Mouse (Mus musculus): Measurements from ENCODE around the gene Trim66. TPM values are rescaled to one million over a fixed set of nuclear protein-coding genes. Genes with fewer than 3 reads are reported as not detected.
A peak's percentile ranks its signal among the peaks of the same experiment; 100 is the strongest.

The Trim66 gene
- total RNA-seq, 1 experiment from 2014 or later: 0.09 TPM

DNA sequence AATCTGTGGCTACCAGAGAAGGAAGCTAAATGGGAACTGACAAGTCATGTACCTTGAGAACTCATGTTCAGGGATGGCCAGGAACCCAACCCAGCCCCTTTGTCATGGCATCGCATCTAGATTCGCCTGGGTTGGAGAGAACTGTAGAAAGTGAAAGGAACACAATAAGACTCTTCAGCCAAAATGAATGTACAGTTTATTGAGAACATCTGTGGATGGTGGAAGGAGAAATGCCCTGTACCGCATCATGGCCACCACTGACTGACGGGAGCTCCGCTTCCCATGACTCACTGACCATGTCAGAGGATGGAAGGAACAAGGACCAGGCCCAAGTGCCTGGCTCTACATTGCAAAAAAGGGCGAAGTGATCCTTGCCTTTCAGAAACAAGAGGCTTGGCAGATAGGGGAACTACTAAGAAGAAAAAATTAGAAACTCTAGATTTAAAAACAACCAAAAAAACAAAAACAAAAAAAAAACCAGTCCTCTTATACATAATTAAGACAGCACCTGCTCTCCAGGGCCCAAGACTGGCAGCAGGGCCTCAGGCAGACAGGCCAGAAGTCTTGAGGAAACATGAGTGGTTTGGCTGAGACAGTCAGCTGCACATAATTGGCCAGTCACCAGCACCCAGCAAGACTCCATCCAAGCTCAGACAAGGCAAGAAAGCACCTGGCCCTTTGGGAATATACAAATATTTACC, 16.0 kb upstream of the Trim66 start:
- no peak for ATAC-seq (replicated peaks; ENCODE audit: low read depth, poor library complexity, severe bottlenecking)

DNA sequence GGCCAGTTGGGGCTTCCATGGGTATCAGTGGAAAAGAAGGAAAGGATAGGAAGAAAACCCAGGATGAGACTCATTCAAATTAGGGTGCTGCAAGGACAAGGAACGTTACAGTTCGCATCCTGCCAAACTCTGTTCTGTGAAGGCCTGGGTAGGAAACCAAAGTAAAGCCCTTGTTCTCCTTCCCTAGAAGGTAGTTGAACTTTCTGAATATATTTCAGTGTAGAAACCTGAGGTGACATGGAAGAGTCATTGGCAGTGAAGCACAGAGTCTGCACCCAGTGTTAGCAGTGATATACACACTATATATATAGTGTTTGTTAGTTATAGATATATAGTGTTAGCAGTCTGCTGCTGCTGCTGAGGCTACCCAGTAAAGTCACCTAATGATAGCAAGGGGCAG, 15.4 kb upstream of the Trim66 start:
- no peak for ATAC-seq (replicated peaks; ENCODE audit: low read depth, poor library complexity, severe bottlenecking)

DNA sequence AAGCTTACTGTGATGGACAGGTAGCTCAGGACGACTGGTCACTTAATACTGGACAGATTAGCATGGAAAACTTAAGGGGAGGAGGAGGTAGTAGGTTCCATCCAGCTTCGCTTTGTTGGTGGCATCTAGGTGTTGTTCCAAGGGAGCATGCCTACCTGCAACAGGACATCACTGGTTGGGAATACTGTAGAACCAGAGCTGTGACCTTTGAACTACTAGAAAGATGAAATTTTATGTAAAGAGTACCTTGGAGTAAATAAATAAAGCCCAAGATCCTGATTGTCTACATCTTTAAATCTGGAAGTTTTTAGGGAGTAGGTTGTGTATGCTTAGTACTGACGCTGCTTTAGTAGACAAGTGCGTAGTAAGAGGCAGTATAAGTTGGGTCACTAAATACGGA, 14.2 kb upstream of the Trim66 start:
- no peak for ATAC-seq (replicated peaks; ENCODE audit: low read depth, poor library complexity, severe bottlenecking)

DNA sequence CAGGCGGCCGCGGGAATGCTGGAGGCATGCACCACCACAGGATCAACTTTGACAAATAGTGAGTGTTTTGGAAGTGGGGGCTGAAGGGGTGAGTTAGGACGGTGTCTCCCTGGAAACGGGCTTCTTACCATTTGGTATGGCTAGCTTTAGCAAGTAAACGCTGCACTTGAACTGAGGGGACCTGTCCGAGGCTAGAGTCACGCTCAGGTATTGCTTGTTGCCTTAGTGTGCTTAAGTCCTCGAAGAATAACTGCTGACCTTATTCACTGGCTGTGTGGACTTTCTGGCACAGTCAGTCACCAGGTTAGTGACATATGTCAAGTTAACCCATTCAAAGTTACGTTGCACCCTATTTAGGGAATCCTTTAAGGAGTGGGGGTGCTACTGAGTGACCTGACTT, 12.0 kb upstream of the Trim66 start:
- no peak for ATAC-seq (replicated peaks; ENCODE audit: low read depth, poor library complexity, severe bottlenecking)

DNA sequence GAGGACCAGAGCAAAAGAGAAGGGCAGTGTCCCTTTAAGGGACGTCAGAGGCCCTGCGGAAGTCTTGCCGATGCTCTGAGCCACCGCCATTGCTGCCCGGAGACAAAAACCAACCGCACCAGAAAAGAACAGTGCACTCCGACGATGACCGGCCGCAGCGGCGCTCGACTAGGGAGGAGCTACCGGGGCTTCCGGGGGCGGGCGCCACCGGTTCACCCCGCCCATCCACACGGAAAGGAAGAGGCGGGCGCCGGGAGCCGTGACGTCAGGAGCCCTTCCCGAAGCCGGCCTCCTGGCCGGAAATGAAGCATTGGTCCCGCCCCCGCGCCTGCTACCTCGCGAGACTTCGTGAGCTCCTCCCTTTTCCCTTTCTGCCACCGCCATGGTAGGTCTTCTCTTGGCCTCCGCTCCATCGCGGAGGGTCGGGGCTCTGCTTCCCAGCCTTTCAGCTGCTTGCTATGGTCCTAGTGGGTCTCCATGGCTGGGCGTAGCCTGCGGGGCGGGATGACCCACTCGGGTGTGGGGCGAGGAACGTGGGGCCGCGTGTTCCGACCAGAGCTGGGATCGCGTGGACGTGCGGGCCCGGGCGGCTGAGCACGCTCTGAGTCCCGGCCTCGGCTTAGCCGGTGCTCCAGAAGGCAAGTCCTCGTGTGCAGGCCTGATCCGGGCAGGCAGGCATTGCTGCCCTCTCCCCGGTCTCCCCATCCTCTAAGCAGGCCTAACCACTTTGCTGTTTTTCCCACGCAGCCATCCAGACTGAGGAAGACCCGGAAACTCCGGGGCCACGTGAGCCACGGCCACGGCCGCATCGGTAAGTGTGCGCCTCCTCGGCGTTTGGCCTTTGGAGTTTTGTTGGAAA, 11.1 kb upstream of the Trim66 start, which contains the start of gene Rpl27a:
TSS of gene Rpl27a (plus strand) at position 310 of the 859 bp plus-strand sequence.
- ATAC-seq (replicated peaks; ENCODE audit: low read depth, poor library complexity, severe bottlenecking): peak; percentile 88

DNA sequence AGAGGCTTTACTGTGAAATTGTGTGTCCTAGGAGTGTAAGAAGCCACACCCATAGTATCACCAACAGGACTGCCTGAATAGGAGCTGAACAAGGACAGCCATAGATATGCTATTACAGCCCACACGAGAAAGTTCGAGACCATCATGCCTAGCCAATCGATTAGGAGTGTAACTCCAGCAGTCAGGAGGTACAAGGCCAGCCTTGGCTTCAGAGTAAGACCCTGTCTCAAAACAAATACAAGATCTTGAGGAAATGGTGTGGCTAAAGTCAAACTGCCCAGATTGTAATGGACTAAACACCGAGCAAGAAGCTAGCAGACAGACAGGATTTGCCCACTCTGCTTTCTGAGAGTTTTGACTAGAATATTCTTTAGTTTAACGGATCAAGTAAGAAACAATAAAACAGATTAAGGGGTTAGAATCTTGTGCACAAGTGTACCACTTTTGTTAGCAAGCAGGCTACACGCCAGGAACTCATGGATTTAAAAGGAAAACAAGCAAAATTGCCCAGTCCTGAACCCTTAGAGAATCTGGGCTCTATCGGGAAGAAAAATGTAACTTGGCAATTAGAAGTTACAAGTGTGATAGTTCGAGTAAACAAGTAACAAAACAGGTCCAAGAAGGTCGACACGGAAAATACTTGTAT, 10.2 kb upstream of the Trim66 start:
- ATAC-seq (replicated peaks; ENCODE audit: low read depth, poor library complexity, severe bottlenecking): no peak

DNA sequence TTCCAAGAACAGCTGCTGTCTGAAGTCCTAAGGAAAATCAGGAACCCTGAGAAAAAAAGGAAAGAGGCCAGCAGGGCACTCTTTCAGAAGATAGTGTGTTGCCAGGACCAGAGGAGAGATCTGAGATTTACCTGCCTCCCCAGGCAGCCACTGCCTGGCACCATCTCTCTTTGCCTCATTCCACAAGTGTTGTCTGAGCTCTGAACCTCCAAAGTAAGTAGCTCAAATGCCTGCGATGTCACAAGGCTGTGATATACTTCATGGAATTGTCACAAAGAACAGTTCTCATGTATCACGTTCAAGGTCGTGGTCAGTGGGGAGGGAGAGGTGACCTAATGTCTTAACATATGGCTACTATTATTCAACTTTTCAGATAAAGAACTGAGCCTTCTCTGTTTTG, 8.6 kb upstream of the Trim66 start:
- no peak for ATAC-seq (replicated peaks; ENCODE audit: low read depth, poor library complexity, severe bottlenecking)

DNA sequence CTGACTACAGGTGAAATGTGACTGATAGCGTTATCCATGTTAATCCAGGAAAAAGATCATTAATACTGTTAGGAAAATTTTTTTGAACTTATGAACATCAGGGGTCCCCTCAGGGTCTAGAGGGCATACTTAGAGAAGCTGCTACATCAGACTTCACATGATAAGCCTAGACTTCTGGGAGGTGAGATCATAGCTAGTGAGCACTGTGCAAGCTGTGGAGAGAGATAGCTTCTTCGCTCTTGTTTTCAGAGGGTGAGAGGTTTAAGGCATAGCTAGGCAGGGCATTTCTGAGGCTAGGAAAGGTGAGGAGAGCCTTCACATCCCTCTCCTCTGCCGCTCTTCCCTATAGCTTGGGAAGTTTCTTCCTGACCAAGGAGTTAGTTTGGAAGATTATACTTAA, 3.9 kb upstream of the Trim66 start:
- no peak for ATAC-seq (replicated peaks; ENCODE audit: low read depth, poor library complexity, severe bottlenecking)

DNA sequence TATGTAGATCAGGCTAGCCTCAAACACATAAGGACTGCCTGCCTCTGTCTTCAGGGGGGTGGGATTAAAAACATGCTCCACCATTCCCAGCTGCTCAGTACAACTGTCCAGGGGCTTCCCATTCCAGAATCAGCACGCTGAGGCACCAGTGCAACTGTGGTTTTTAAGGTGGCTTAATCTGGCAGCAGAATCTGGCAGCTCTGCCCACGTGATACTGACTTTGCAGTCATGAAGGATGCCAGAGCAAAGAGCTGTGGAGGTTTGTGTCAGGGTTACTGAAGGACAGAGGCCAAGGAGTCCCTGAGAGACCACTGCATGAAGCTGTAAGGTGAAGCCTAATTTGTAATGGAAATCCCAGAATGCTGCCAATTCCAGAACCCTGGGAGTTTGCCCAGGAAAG, 2.9 kb upstream of the Trim66 start:
- ATAC-seq (replicated peaks; ENCODE audit: low read depth, poor library complexity, severe bottlenecking): peak; percentile 43; the same call in 1 of the 2 replicates

DNA sequence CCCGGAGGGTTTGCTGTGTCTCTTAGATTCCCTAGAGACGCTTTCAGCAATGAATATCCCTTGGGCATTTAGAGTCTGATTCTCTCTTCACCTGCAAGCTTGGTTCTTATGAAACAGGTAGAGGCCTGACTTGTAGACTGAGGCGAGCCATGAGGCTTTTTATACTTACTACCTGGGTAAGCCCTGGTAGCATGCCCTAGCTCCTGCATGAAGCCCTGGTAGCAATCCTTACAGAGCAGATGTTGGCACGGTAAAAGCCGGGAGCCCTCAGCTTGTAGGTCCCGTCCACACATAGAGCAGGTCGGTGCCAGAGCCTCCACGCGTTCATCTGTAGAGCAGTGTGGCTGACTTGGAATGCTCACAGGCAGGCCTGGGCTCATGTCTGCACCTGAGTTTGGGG, 362 bp downstream of the Trim66 start:
- ATAC-seq (replicated peaks; ENCODE audit: low read depth, poor library complexity, severe bottlenecking): no peak

DNA sequence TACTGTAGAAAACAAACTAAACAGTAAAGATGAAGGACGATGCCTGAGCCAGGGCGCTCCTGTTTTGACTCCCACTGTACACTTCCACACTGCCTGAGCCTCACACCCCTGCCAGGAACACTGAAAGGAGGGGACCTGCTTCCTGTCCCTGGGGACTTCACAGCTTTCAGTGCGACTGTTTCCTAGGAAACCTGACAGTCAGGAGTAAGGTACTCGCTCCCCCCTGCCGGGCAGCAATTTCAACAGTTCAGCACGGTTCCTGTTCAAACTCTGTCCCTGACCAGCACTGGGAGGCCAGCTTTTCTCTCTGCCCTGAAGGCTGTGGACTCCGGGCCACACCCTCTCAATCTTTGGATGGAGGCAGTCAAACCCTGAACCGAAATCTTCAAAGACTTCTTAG, 815 bp downstream of the Trim66 start:
- no peak for ATAC-seq (replicated peaks; ENCODE audit: low read depth, poor library complexity, severe bottlenecking)

DNA sequence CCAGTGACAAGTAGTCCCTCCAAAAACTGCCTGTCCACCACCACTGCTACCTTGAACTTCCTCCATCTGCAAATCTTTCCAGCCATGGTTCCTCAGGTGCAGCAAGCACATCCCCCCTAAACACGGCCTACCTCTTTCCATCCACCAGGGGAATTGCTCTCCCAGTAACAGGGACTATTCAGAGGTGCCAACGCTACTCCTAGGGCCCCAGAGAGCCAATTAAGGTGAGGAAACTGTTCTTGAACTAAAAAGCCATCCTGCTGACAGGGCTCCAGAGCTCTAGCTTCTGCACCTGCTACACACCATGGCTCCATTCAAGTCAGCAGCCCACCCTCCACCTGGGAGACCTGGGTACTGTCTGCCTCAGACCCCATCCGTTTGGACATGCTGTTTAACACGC, 10.4 kb downstream of the Trim66 start:
- no peak for ATAC-seq (replicated peaks; ENCODE audit: low read depth, poor library complexity, severe bottlenecking)

DNA sequence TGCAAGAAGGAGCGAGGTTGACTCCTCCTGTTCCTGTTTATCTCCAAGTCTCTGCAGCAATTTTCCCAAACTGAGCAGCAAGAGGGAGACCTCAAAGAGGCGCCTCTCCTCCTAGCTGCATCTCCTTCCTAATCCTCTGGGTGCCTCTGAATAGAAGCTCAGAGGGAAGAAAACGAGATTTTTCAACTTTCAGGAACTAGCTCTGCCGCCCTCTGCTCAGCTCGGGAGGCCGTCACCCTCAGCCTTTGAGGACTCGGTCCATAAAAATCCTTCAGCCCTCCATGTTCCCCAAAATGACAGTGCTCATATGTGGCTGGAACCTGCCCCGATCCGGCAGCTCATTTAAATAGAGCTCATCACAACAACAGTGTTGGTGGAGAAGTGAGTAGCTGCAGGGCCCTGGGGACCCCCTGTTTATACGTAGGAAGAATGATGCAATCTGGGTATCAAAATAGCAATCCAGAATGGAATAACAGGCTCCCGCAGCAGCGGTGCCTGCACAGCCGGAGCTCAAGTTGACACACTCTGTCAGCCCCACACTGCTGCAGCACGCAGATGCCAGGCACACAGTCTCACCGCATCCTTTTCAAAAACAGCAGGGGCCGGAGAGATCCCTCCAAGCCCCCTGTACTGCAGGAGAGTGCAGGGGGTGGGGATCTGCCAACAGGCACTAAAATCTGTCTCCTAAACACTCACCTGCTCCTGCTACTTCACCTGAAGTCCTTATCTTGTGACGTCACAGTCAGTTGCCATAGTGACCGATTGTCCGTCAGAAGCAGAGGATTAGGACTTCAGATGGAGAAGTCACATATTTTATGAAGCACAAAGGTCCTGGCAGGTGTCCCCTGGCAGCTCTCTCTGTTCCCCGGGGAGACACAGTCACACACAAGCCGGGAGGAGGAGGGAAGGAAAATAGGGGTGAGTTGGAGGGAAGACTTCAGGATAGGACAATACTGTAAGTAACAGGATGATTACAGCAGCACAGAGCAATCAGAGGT, 14.3 kb downstream of the Trim66 start:
- no peak for ATAC-seq (replicated peaks; ENCODE audit: low read depth, poor library complexity, severe bottlenecking)

DNA sequence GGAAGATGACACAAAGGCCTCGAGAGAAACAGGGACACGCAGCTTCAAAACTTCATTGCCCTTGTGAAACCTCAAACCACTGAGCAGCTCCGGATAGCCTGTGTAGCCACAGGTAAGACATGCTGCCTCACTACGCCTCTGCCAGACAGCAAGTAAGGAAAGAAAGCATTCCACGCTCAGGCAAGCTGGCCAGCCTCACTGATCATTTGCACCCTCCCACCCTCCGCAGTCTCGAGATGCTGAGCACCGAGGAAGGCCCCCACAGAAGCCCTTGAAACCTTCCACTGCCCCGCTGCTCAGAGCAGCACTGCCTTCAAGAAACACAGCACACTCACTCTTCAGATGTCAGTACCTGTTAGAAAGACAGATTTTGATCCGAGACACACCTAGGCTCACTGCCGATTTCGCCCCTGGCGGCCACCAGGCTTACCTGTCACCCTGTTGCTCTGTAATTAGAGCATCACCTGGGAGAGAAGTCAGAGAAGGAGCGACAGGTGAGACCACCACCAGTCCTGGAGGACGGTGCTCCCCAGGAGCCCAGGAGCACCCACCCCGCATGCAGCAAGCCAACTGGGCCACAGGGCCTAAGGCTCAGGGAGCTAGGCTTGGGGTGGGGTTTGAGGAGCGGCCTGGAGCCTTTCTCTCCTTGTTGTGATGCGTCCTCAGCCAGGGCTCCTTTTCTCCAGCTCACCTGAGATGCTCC, 15.2 kb downstream of the Trim66 start:
- no peak for ATAC-seq (replicated peaks; ENCODE audit: low read depth, poor library complexity, severe bottlenecking)

DNA sequence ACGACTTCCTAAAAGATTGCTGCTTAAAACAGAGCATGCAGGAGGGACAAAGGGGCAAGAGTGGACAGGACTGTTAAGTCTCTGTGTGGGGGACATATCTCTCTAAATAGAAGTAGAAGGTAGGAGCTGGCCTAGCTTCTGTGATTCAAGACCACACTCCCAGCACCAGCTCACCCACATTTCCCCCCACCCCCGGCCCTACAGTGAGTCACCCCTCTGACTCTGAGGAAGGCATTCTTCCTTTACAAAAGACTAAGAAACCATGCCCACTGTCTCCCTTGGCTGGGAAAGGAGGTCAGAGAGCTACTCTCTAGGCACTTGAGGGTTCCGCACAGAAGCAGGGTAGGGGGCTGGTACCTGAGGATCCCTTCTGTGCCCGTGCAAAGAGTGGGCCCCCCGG, 23.7 kb downstream of the Trim66 start:
- ATAC-seq (replicated peaks; ENCODE audit: low read depth, poor library complexity, severe bottlenecking): no peak

DNA sequence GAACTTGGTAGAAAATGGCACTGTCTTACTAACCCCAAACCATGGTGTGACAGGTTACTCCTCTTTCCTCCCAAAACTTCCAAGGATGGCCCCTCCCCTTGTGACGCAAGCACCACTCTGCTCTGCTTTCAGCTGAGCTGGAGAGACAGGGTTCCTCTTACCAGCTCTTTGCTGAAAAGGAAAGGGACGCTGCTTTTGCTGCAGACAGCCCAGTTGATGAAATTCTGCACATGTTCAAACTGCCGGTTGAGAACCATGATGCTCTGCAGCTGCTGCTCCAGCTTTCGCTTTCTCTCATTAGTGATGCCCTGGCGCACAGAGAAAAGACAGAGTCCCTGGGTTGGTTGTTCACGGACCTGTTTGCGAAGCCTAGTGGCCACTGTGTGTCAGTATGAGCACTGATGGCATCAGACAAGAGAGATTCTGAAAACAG, 27.2 kb downstream of the Trim66 start:
- peak; percentile 67 for ATAC-seq (replicated peaks; ENCODE audit: low read depth, poor library complexity, severe bottlenecking)

DNA sequence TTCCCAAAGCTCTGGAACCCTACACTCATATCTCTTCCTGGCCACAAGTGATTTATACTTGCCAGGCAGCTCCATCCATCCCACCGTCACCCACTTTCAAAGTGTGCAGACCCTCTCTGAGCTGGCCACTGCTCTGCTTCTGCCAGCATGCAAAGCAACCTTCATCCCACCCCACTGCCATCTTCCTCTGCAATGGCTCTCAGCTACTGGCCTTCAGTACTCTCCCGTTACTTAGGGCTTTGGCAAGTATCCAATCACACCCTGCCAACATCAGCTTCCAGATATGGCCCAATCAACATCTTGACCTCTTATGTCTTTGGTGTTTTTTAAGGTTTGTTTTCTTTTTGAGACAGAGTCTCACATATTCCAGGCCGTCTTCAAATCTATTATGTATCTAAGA, 30.0 kb downstream of the Trim66 start:
- ATAC-seq (replicated peaks; ENCODE audit: low read depth, poor library complexity, severe bottlenecking): no peak

DNA sequence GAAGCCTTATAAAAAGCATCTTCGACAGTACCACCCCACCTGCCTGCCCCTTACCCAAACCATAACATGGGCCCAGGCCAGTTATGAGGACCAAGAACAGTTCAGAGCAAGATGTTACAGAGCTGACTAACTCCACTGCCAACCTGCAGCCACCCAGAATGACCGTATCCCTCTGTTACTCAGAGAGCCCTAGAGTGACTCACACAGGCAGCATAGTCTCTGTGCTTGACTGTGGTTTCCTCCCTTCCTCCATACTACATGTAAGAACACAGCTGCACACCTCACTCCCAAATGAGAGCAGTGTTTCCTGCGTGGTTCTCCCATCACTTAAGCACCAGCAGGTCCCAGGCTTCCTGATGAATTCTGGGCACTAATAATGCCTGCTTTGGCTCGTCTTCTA, 37.2 kb downstream of the Trim66 start:
- no peak for ATAC-seq (replicated peaks; ENCODE audit: low read depth, poor library complexity, severe bottlenecking)

DNA sequence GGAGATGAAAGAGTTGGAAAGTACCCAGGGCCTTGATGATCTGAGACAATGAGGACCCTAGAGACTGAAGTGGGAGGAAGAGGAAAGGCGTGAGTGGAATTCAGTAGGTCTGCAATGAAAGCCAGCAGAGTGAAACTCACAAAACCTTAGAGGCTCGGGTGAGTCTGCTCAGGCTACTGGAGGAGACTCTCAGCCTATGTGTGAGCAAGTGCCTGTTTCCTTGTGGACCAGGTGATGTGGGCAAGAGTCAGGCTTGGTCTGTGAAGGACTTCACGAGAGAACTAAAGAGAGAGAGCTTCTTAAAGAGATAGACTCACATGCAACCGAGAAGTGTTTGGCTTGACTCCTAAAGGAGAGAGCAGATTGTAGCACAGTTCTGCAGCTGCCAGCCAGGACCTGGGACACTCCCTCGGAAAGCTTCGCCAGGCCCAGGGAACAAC, 39.7 kb downstream of the Trim66 start:
- ATAC-seq (replicated peaks; ENCODE audit: low read depth, poor library complexity, severe bottlenecking): no peak
